Mouse (Mus musculus) liver, embryonic 13.5 days (tissue): ENCODE measurements around the gene Aes. TPM values are rescaled to one million over a fixed set of nuclear protein-coding genes. Genes with fewer than 3 reads are reported as not detected.

Experiments
- polyA plus RNA-seq: library from polyadenylated mRNA; unstranded; fragments of >200 nt; fragmentation: Nextera tagmentation; extraction: Ambion mirVana; gene quantifications from 2 replicates; pipeline ENCODE4 v1.2.1, GENCODE M21; 2015

Aes gene
- polyA plus RNA-seq, 1 experiment from 2014 or later, result 215 TPM

Other genes with a start within 250 kb of the Aes start
- gene Cactin, start 238.4 kb upstream of the Aes start, polyA plus RNA-seq, result 29.5 and 33.0 TPM in 2 replicates
- 5.2 and 5.3 TPM in 2 replicates for gene Tbxa2r, start 230.8 kb upstream of the Aes start, polyA plus RNA-seq
- not detected in 2 replicates for gene Gipc3, start 216.2 kb upstream of the Aes start, polyA plus RNA-seq
- gene Hmg20b, start 209.0 kb upstream of the Aes start, polyA plus RNA-seq, result 27.1 and 30.3 TPM in 2 replicates
- 12.5 and 13.1 TPM in 2 replicates for gene Mfsd12, start 202.0 kb upstream of the Aes start, polyA plus RNA-seq
- gene 4930404N11Rik, start 193.7 kb upstream of the Aes start, polyA plus RNA-seq, result 1.2 and 1.4 TPM in 2 replicates
- 89.5 and 94.1 TPM in 2 replicates for gene Fzr1, start 181.0 kb upstream of the Aes start, polyA plus RNA-seq
- 61.1 and 68.7 TPM in 2 replicates for gene Dohh, start 175.1 kb upstream of the Aes start, polyA plus RNA-seq
- gene Gm48551, start 175.0 kb upstream of the Aes start, polyA plus RNA-seq, result 0.86 and 0.89 TPM in 2 replicates
- gene Gm48552, start 170.5 kb upstream of the Aes start, polyA plus RNA-seq, result 0.93 TPM in 1 of 2 replicates, not detected in the other
- gene Smim24, start 166.4 kb upstream of the Aes start, polyA plus RNA-seq, result 1.8 TPM in 2 replicates
- 9.8 and 9.9 TPM in 2 replicates for gene Nfic, start 103.9 kb upstream of the Aes start, polyA plus RNA-seq
- gene Celf5, start 76.8 kb upstream of the Aes start, polyA plus RNA-seq, result 0.13 and 0.15 TPM in 2 replicates
- 41.5 TPM in 2 replicates for gene Ncln, start 63.1 kb upstream of the Aes start, polyA plus RNA-seq
- gene S1pr4, start 59.4 kb upstream of the Aes start, polyA plus RNA-seq, result 2.3 and 2.4 TPM in 2 replicates
- 7.2 and 7.5 TPM in 2 replicates for gene Gna15, start 35.3 kb upstream of the Aes start, polyA plus RNA-seq
- gene Gna11, start 14.3 kb upstream of the Aes start, polyA plus RNA-seq, result 20.0 and 21.4 TPM in 2 replicates
- 2.3 and 2.7 TPM in 2 replicates for gene Tle2, start 15.1 kb downstream of the Aes start, polyA plus RNA-seq
- 7.3 and 7.6 TPM in 2 replicates for gene Tle6, start 41.6 kb downstream of the Aes start, polyA plus RNA-seq
- 0.50 and 0.56 TPM in 2 replicates for gene BC025920, start 46.8 kb downstream of the Aes start, polyA plus RNA-seq
- gene Sirt6, start 68.3 kb downstream of the Aes start, polyA plus RNA-seq, result 10.7 and 10.9 TPM in 2 replicates
- 1.9 and 2.2 TPM in 2 replicates for gene Ankrd24, start 69.1 kb downstream of the Aes start, polyA plus RNA-seq
- 1.7 and 2.6 TPM in 2 replicates for gene Gm10778, start 89.6 kb downstream of the Aes start, polyA plus RNA-seq
- 4.8 and 5.7 TPM in 2 replicates for gene Zfp433, start 145.3 kb downstream of the Aes start, polyA plus RNA-seq
- gene Gm3055, start 211.7 kb downstream of the Aes start, polyA plus RNA-seq, result 0.84 and 2.0 TPM in 2 replicates